In genomic region chr7:16793010-16793725, GRCm38 (mm10) we compare ENCODE assay signal across 16 mouse cellular contexts. TPM values are rescaled to one million over a fixed set of nuclear protein-coding genes. Genes with fewer than 3 reads are reported as not detected.
A peak's percentile ranks its signal among the peaks of the same experiment; 100 is the strongest.
DNase-seq lines count a peak whose midpoint lies in the region; ATAC-seq and TF ChIP-seq lines count a peak whose summit lies in the region.
"Had no signal": no experiment of that assay in that cellular context is flagged by ENCODE, and none has a peak within 500 bp of the region (broad histone marks: within the 10 kb centered on the region; RNA-seq: fewer than 3 reads in every experiment).

No protein-coding gene starts in this region.

- 48% methylated on average over 19 of the region's 19 CpGs for WGBS in liver, adult 2 months
- 62% methylated on average over 19 of the region's 19 CpGs for WGBS in lung, postnatal 0 days
- 94% methylated on average over 19 of the region's 19 CpGs for WGBS in hindbrain, embryonic 16.5 days

- peak overlapping the region; percentile 39; the same call in 1 of the 2 replicates for H3K4me3 ChIP-seq in liver, adult 2 months (ENCODE audit: insufficient read depth, low read depth, low read length)
- peak overlapping the region; percentile 13; the same call in 1 of the 2 replicates for H3K4me3 ChIP-seq in lung, postnatal 0 days (ENCODE audit: low read depth, low read length)
- no peak overlapping the region for H3K4me3 ChIP-seq in hindbrain, embryonic 16.5 days (ENCODE audit: low read length)
- H3K4me3 ChIP-seq: hindbrain, embryonic 15.5 days; kidney, embryonic 15.5 days had no signal

- TF ChIP-seq POLR2A in liver, adult 2 months (IDR thresholded peaks at IDR 0.05; ENCODE audit: extremely low read depth, insufficient read depth, low read length) = no peak

- H3K36me3 ChIP-seq in liver, adult 2 months (ENCODE audit: control insufficient read depth, insufficient read depth, low read length) = no peaks in the 10 kb centered on the region
- H3K36me3 ChIP-seq in lung, postnatal 0 days (ENCODE audit: insufficient read depth, low read length) = peaks cover 15% of the 10 kb centered on the region; the same call in 1 of the 2 replicates
- no peaks in the 10 kb centered on the region for H3K36me3 ChIP-seq in hindbrain, embryonic 16.5 days (ENCODE audit: control insufficient read depth, insufficient read depth, low read length)
- H3K36me3 ChIP-seq: hindbrain, embryonic 15.5 days had no signal

- no peak overlapping the region for H3K27ac ChIP-seq in liver, adult 2 months (replicated peaks; ENCODE audit: insufficient read depth, low read depth, low read length)
- H3K27ac ChIP-seq in lung, postnatal 0 days (ENCODE audit: low read length) = peak overlapping the region; percentile 84
- no peak overlapping the region for H3K27ac ChIP-seq in hindbrain, embryonic 16.5 days (ENCODE audit: low read depth, low read length)
- H3K27ac ChIP-seq: hindbrain, embryonic 15.5 days; kidney, embryonic 15.5 days had no signal

- peak; percentile 81 for ATAC-seq in lung, postnatal 0 days
- ATAC-seq in hindbrain, embryonic 16.5 days = no peak
- ATAC-seq: Patski had no signal

- no peak overlapping the region for H3K9ac ChIP-seq in liver, adult 2 months (ENCODE audit: low read depth, low read length)
- H3K9ac ChIP-seq in lung, postnatal 0 days (replicated peaks; ENCODE audit: low read depth) = no peak overlapping the region
- H3K9ac ChIP-seq in hindbrain, embryonic 16.5 days (ENCODE audit: low read depth, low read length) = no peak overlapping the region
- H3K9ac ChIP-seq: hindbrain, embryonic 15.5 days; kidney, embryonic 15.5 days had no signal

- peak overlapping the region; percentile 33; the same call in 1 of the 2 replicates for H3K4me2 ChIP-seq in lung, postnatal 0 days (replicated peaks; ENCODE audit: low read depth, low read length)
- no peak overlapping the region for H3K4me2 ChIP-seq in hindbrain, embryonic 16.5 days (ENCODE audit: low read length)
- H3K4me2 ChIP-seq: hindbrain, embryonic 15.5 days; kidney, embryonic 15.5 days had no signal

- H3K27me3 ChIP-seq in liver, adult 2 months (ENCODE audit: control insufficient read depth, insufficient read depth, low read length) = no peaks in the 10 kb centered on the region
- no peaks in the 10 kb centered on the region for H3K27me3 ChIP-seq in lung, postnatal 0 days (replicated peaks; ENCODE audit: insufficient read depth, low read length)
- no peaks in the 10 kb centered on the region for H3K27me3 ChIP-seq in hindbrain, embryonic 16.5 days (replicated peaks; ENCODE audit: control insufficient read depth, insufficient read depth, low read length)
- H3K27me3 ChIP-seq: hindbrain, embryonic 15.5 days; kidney, embryonic 15.5 days; Patski had no signal

- H3K9me3 ChIP-seq in lung, postnatal 0 days (ENCODE audit: low read length) = no peaks in the 10 kb centered on the region
- no peaks in the 10 kb centered on the region for H3K9me3 ChIP-seq in hindbrain, embryonic 16.5 days (ENCODE audit: control insufficient read depth, low read length)
- H3K9me3 ChIP-seq: hindbrain, embryonic 15.5 days; kidney, embryonic 15.5 days had no signal

- no peaks in the 10 kb centered on the region for H3K79me2 ChIP-seq in liver, adult 2 months (ENCODE audit: control insufficient read depth, insufficient read depth, low read length)

- peaks cover 5% of the 10 kb centered on the region; the same call in 1 of the 2 replicates for H3K4me1 ChIP-seq in liver, adult 2 months (ENCODE audit: control insufficient read depth, insufficient read depth, low read length)
- peaks cover 6% of the 10 kb centered on the region; the same call in 1 of the 2 replicates for H3K4me1 ChIP-seq in lung, postnatal 0 days (ENCODE audit: insufficient read depth, low read depth, low read length)
- H3K4me1 ChIP-seq in hindbrain, embryonic 16.5 days (ENCODE audit: control insufficient read depth, insufficient read depth, low read depth, low read length) = no peaks in the 10 kb centered on the region
- H3K4me1 ChIP-seq: hindbrain, embryonic 15.5 days; kidney, embryonic 15.5 days had no signal

- peak; percentile 72; the same call in 1 of the 2 replicates for TF ChIP-seq EP300 in lung, postnatal 0 days (IDR thresholded peaks at IDR 0.05)

- TF ChIP-seq CTCF in liver, adult 2 months (IDR thresholded peaks at IDR 0.05; ENCODE audit: low read depth, low read length) = no peak
- TF ChIP-seq CTCF in lung, postnatal 0 days (IDR thresholded peaks at IDR 0.05) = no peak

- DNase-seq in adrenal gland, postnatal 14 days = peak; percentile 27
- no peak for DNase-seq in adrenal gland, adult 2 months
- DNase-seq in liver, adult 2 months (ENCODE audit: extremely low read depth, low read depth, low spot score) = peak; percentile 56
- DNase-seq in liver = no peak
- DNase-seq in lung, postnatal 0 days (ENCODE audit: low spot score) = peak; percentile 84
- peak; percentile 62 for DNase-seq in testis, postnatal 14 days (ENCODE audit: low spot score)
- no peak for DNase-seq in layer of hippocampus, adult 9-11 months
- DNase-seq: cerebellum, adult 8-10 months; gastrocnemius, postnatal 25 days; midbrain, embryonic 14.5 days; right cerebral cortex, postnatal 14 days; thymus, postnatal 36 days had no signal

RNA-seq across cellular contexts. Expression of gene Slc1a5, which starts 12.0 kb away (rescaled TPM):
- total RNA-seq in adrenal gland, postnatal 14 days (2021) = 120 and 160 TPM in 2 replicates
- total RNA-seq in adrenal gland, adult 2 months (2021) = 100 to 1,000 TPM; 144 to 291 TPM
- polyA plus RNA-seq in adrenal gland, adult 2 months (2012; rRNA removed) = 220 and 344 TPM in 2 replicates
- 1.8 and 3.4 TPM in 2 replicates for total RNA-seq in liver, adult 2 months (2014; rRNA removed)
- 2.6 and 4.2 TPM in 2 replicates for polyA plus RNA-seq in liver, adult 2 months (2012; rRNA removed)
- 176 and 178 TPM in 2 replicates for polyA plus RNA-seq in lung, postnatal 0 days (2015; fragmentation: Nextera tagmentation; extraction: Ambion mirVana)
- polyA plus RNA-seq in hindbrain, embryonic 16.5 days (2015; fragmentation: Nextera tagmentation; extraction: Ambion mirVana) = 9.6 and 11.5 TPM in 2 replicates

RNA-seq across cellular contexts. Expression of gene Strn4, which starts 22.5 kb away (rescaled TPM):
- 71.1 and 71.7 TPM in 2 replicates for total RNA-seq in adrenal gland, postnatal 14 days (2021)
- total RNA-seq in adrenal gland, adult 2 months (2021) = 10 to 100 TPM; 58.9 to 64.1 TPM
- polyA plus RNA-seq in adrenal gland, adult 2 months (2012; rRNA removed) = 121 and 138 TPM in 2 replicates
- total RNA-seq in liver, adult 2 months (2014; rRNA removed) = 18.7 and 26.3 TPM in 2 replicates
- polyA plus RNA-seq in liver, adult 2 months (2012; rRNA removed) = 39.5 and 52.7 TPM in 2 replicates
- polyA plus RNA-seq in lung, postnatal 0 days (2015; fragmentation: Nextera tagmentation; extraction: Ambion mirVana) = 57.7 and 60.7 TPM in 2 replicates
- polyA plus RNA-seq in hindbrain, embryonic 16.5 days (2015; fragmentation: Nextera tagmentation; extraction: Ambion mirVana) = 159 and 170 TPM in 2 replicates

RNA-seq across cellular contexts. Expression of gene Fkrp, which starts 23.4 kb away (rescaled TPM):
- total RNA-seq in adrenal gland, postnatal 14 days (2021) = 23.8 and 25.1 TPM in 2 replicates
- 10 to 100 TPM; 23.9 to 29.5 TPM for total RNA-seq in adrenal gland, adult 2 months (2021)
- polyA plus RNA-seq in adrenal gland, adult 2 months (2012; rRNA removed) = 46.3 and 49.6 TPM in 2 replicates
- total RNA-seq in liver, adult 2 months (2014; rRNA removed) = 5.5 and 6.3 TPM in 2 replicates
- polyA plus RNA-seq in liver, adult 2 months (2012; rRNA removed) = 14.3 and 15.3 TPM in 2 replicates
- 22.3 and 23.5 TPM in 2 replicates for polyA plus RNA-seq in lung, postnatal 0 days (2015; fragmentation: Nextera tagmentation; extraction: Ambion mirVana)
- 46.9 and 48.4 TPM in 2 replicates for polyA plus RNA-seq in hindbrain, embryonic 16.5 days (2015; fragmentation: Nextera tagmentation; extraction: Ambion mirVana)

RNA-seq across cellular contexts. Expression of gene Prkd2, which starts 49.5 kb away (rescaled TPM):
- 25.0 and 35.4 TPM in 2 replicates for total RNA-seq in adrenal gland, postnatal 14 days (2021)
- 10 to 100 TPM; 16.0 to 18.4 TPM for total RNA-seq in adrenal gland, adult 2 months (2021)
- 39.2 and 47.2 TPM in 2 replicates for polyA plus RNA-seq in adrenal gland, adult 2 months (2012; rRNA removed)
- 2.5 and 5.1 TPM in 2 replicates for total RNA-seq in liver, adult 2 months (2014; rRNA removed)
- 7.8 and 11.7 TPM in 2 replicates for polyA plus RNA-seq in liver, adult 2 months (2012; rRNA removed)
- polyA plus RNA-seq in lung, postnatal 0 days (2015; fragmentation: Nextera tagmentation; extraction: Ambion mirVana) = 26.1 and 29.0 TPM in 2 replicates
- 5.2 and 6.5 TPM in 2 replicates for polyA plus RNA-seq in hindbrain, embryonic 16.5 days (2015; fragmentation: Nextera tagmentation; extraction: Ambion mirVana)

RNA-seq across cellular contexts. Expression of gene Ap2s1, which starts 55.0 kb away (rescaled TPM):
- 130 and 147 TPM in 2 replicates for total RNA-seq in adrenal gland, postnatal 14 days (2021)
- 100 to 1,000 TPM; 138 to 139 TPM for total RNA-seq in adrenal gland, adult 2 months (2021)
- 331 and 352 TPM in 2 replicates for polyA plus RNA-seq in adrenal gland, adult 2 months (2012; rRNA removed)
- total RNA-seq in liver, adult 2 months (2014; rRNA removed) = 116 and 134 TPM in 2 replicates
- 171 and 195 TPM in 2 replicates for polyA plus RNA-seq in liver, adult 2 months (2012; rRNA removed)
- 240 and 261 TPM in 2 replicates for polyA plus RNA-seq in lung, postnatal 0 days (2015; fragmentation: Nextera tagmentation; extraction: Ambion mirVana)
- polyA plus RNA-seq in hindbrain, embryonic 16.5 days (2015; fragmentation: Nextera tagmentation; extraction: Ambion mirVana) = 447 and 505 TPM in 2 replicates

Comparison
In these comparisons a context has a peak if more than half of its experiments do, and no peak if none do; other contexts are left out.
1. DNase-seq: peak in adrenal gland, postnatal 14 days (single experiment), liver, adult 2 months (single experiment), lung, postnatal 0 days (single experiment) and testis, postnatal 14 days (single experiment); none in adrenal gland, adult 2 months (single experiment), liver (single experiment) and layer of hippocampus, adult 9-11 months (single experiment).
2. RNA of gene Slc1a5, which starts 12.0 kb away (polyA plus RNA-seq): 220 to 344 TPM in adrenal gland, adult 2 months and 176 to 178 TPM in lung, postnatal 0 days; 9.6 to 11.5 TPM in hindbrain, embryonic 16.5 days and 2.6 to 4.2 TPM in liver, adult 2 months; every median in the first group is over 10 times any median in the second.